Mouse (Mus musculus): ENCODE data around the gene Olfr469. TPM values are rescaled to one million over a fixed set of nuclear protein-coding genes. Genes with fewer than 3 reads are reported as not detected.

Gene Olfr469
- polyA plus RNA-seq (2017; shearing (Covaris generic)) = not detected

DNA sequence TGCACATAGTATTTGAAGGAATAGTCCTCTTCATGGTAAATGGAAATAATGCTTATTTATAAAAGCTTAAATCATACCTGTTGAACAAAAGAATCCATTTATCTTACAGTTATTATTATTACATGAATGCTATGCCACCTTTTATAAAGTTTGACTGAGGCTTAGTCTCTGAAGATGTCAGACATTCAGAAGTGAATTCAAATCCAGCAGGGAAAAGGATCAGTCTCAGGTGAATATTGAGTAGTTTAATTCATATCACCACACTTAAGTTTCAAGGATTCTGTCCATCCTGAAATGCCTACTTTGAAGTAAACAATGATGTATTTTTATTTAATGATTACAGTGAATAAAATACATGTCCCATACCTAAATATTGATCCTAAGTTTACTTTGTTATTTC lies at the start of gene Olfr469:
Gene Olfr469 (minus strand): TSS at position 101 of the 400 bp plus-strand sequence.

DNA sequence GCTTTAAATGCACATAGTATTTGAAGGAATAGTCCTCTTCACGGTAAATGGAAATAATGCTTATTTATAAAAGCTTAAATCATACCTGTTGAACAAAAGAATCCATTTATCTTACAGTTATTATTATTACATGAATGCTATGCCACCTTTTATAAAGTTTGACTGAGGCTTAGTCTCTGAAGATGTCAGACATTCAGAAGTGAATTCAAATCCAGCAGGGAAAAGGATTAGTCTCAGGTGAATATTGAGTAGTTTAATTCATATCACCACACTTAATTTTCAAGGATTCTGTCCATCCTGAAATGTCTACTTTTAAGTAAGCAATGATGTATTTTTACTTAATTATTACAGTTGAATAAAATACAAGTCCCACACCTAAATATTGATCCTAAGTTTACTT lies 22.0 kb upstream of the Olfr469 start, which contains the start of gene Olfr470:
Gene Olfr470 (minus strand): TSS at position 101 of the 400 bp plus-strand sequence.

DNA sequence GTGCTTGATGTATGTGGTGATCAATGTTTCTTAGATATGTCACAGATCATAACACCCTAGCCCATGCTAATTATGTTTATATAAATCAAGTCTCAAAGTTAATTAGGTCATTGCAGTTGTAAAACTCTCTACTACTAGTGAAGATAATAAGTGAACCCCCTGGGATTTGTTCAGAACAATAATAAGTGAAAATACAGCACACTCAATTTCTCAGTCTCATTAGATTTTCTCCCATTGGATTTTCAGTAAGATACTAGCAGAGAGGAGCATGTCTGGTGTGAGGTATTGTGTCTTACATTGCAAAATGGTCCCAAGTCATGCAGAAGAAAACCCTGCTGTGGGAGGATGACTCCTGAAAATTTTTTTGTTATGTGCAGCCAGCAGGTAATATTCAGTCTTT lies 13.4 kb downstream of the Olfr469 start, which contains the start of gene Olfr467:
Gene Olfr467 (plus strand): TSS at position 301 of the 400 bp plus-strand sequence.

DNA sequence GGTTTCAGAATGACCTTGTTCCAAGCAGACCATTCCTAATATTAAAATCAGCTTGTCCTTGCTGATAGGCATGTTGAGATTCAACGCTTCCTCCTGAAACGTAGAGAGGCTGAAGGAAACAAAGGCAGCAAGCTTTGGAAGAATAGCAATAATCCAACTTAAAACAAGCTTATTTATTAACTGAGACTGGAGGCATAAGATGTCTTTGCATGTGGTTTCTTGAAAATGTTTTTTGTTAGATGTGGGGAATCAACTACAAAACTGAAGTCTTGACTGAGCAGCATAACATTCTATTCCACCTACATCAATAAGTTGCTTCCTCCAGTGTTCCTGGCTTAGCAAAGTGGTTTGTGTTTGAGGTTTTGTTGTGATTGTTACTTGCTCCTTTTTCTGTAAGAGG lies 24.2 kb downstream of the Olfr469 start, which contains the start of gene Ovch2:
Gene Ovch2 (minus strand): TSS at position 101 of the 400 bp plus-strand sequence.

Other genes starting within 250 kb of the Olfr469 start
- 0.57 TPM for gene Ppfibp2, start 230.3 kb downstream of the Olfr469 start, polyA plus RNA-seq (2017; shearing (Covaris generic))
- not detected for gene 5330417H12Rik, start 200.4 kb downstream of the Olfr469 start, polyA plus RNA-seq (2017; shearing (Covaris generic))
- not detected for gene Cyb5r2, start 67.5 kb downstream of the Olfr469 start, polyA plus RNA-seq (2017; shearing (Covaris generic))
- not detected for gene Ovch2, start 24.3 kb downstream of the Olfr469 start, polyA plus RNA-seq (2017; shearing (Covaris generic))
- gene Olfr467, start 13.3 kb downstream of the Olfr469 start, polyA plus RNA-seq (2017; shearing (Covaris generic)) = not detected
- gene Olfr470, start 21.9 kb upstream of the Olfr469 start, polyA plus RNA-seq (2017; shearing (Covaris generic)) = not detected
- gene Olfr472, start 72.4 kb upstream of the Olfr469 start, polyA plus RNA-seq (2017; shearing (Covaris generic)) = not detected
- not detected for gene Olfr473, start 104.9 kb upstream of the Olfr469 start, polyA plus RNA-seq (2017; shearing (Covaris generic))
- not detected for gene Olfr474, start 129.1 kb upstream of the Olfr469 start, polyA plus RNA-seq (2017; shearing (Covaris generic))
- not detected for gene Olfr476, start 139.3 kb upstream of the Olfr469 start, polyA plus RNA-seq (2017; shearing (Covaris generic))
- not detected for gene Olfr477, start 161.2 kb upstream of the Olfr469 start, polyA plus RNA-seq (2017; shearing (Covaris generic))
- gene Olfr478, start 208.4 kb upstream of the Olfr469 start, polyA plus RNA-seq (2017; shearing (Covaris generic)) = not detected
- gene Olfr479, start 225.2 kb upstream of the Olfr469 start, polyA plus RNA-seq (2017; shearing (Covaris generic)) = not detected
- not detected for gene Olfr480, start 241.8 kb upstream of the Olfr469 start, polyA plus RNA-seq (2017; shearing (Covaris generic))